Mouse (Mus musculus) E14TG2a.4 (cell line): ENCODE measurements at regions not wholly inside any gene's neighbourhood (a gene's known extent, or its start where the extent isn't known, plus 50 kb on each side); places are given as distances from the start of the nearest gene placed in this dataset.

Experiments used
- H3K27me3 ChIP-seq: 2 replicates; pipeline ENCODE4 v1.6.1; 2014; ENCODE audit warnings: low read length, control low read depth; ENCODE audit not compliant: insufficient read depth
- H3K36me3 ChIP-seq: 2 replicates; pipeline ENCODE4 v1.6.1; 2014; ENCODE audit warnings: low read length, control low read depth; ENCODE audit not compliant: insufficient read depth
- H3K4me1 ChIP-seq: replicated peaks from 2 replicates; pipeline ENCODE4 v1.6.1; 2014; ENCODE audit warnings: low read depth, low read length, control low read depth
- H3K4me3 ChIP-seq: replicated peaks from 2 replicates; pipeline ENCODE4 v1.5.1; 2014; ENCODE audit warnings: mild to moderate bottlenecking, low read length
- H3K9me3 ChIP-seq: 2 replicates; pipeline ENCODE4 v1.6.1; 2014; ENCODE audit warnings: low read length, control low read depth
- CTCF ChIP-seq: conservative IDR thresholded peaks from 2 replicates; pipeline ENCODE4 v1.5.1; 2014; ENCODE audit warnings: low read length
- NANOG ChIP-seq: IDR thresholded peaks from 2 replicates; pipeline ENCODE4 v1.6.1; 2014; ENCODE audit warnings: borderline replicate concordance, low read length, mixed read lengths
- POU5F1 ChIP-seq: IDR thresholded peaks from 2 replicates; pipeline ENCODE4 v1.6.1; 2014; ENCODE audit warnings: low read length, borderline replicate concordance

DNA sequence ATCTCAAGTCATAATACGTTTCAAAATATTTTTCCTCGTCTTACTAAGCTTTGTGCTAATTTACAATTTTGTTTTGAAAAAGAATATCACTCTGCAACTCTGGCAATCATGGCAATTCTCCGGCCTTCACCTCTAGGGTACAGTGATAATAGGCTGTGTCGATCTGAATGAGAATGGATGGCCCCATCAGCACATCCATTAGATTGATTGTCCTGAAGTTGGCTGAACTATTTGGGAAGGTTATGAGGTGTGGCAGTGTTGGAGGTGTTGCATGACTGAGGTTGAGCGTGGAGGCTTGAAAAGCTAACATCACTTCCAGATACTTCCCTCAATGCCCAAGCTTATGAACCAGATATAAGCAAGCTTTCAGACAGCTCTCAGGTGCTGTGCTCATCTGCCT is 807.0 kb downstream of the Gbe1 start:
- no peaks in the 10 kb centered on the region for H3K27me3 ChIP-seq
- no peaks in the 10 kb centered on the region for H3K9me3 ChIP-seq
- TF ChIP-seq NANOG (peak; percentile 96), CTCF (no peak), POU5F1 (no peak)
- H3K4me3 ChIP-seq, result no peak overlapping the region
- H3K4me1 ChIP-seq, result no peaks in the 10 kb centered on the region; the same call in 1 of the 2 replicates
- no peaks in the 10 kb centered on the region for H3K36me3 ChIP-seq

DNA sequence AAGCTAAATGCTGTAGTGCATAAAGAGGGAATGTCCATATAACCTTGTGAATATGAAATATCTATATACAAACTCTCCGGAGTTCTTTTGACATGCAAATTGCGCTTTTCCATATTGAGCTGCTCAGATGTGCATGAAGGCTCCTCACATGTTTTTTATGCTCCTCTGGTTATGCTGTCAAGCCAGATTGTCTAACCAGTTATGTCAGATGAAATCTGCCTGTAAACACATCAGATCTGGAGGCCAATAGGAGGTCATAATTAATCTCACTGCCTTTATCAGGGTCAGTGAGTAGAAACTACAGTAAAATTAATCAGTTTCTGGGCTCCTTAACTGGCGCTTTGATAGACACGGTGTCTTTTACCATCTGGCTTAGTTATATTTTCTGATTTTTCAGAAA is 809.9 kb downstream of the Gbe1 start:
- Histone ChIP-seq H3K36me3 (no peaks in the 10 kb centered on the region), H3K4me3 (no peak overlapping the region), H3K4me1 (no peaks in the 10 kb centered on the region; the same call in 1 of the 2 replicates), H3K27me3 (no peaks in the 10 kb centered on the region), H3K9me3 (no peaks in the 10 kb centered on the region)
- TF ChIP-seq CTCF, result no peak

DNA sequence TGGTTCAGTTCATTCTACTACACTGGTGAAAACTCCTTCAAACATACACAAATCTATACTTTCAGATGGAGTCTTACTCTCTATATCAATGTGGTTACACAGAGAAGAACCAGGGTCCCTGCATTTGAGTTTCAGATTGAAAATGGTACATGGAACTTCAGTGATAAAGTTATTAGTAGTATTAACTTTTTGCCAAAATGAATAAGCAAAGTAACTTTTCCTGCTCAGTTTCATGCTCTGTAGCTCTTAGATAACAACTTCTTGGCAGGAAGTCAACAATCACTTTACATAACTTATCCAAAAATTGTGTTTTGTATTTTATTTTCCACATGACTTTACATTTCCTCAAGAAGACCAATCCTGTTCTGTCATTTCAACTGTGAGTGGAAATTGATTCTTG is 819.1 kb downstream of the Gbe1 start:
- H3K4me3 ChIP-seq, result no peak overlapping the region
- H3K36me3 ChIP-seq, result no peaks in the 10 kb centered on the region
- TF ChIP-seq CTCF (no peak), NANOG (no peak), POU5F1 (no peak)
- no peaks in the 10 kb centered on the region for H3K27me3 ChIP-seq
- H3K4me1 ChIP-seq, result no peaks in the 10 kb centered on the region
- no peaks in the 10 kb centered on the region for H3K9me3 ChIP-seq

DNA sequence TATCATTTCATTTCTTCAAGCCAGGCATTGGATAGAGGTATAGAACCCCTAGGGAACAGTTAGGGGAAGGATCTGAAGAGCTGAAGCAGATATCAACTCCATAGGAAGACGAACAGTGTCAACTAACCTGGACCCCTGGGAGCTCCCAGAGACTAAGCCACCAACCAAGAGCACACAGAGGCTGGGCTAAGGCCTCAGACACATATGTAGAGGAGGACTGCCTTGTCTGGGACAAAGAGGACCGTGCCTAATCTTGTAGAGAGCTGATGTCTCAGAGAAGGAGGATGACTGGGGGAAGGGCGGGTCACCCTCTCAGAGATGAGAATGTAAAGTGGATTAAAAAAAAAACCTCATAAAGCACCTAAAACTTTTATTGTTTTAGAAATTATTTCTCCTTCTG is 824.9 kb downstream of the Gbe1 start:
- no peak overlapping the region for H3K4me3 ChIP-seq
- no peaks in the 10 kb centered on the region for H3K27me3 ChIP-seq
- H3K9me3 ChIP-seq, result no peaks in the 10 kb centered on the region
- TF ChIP-seq CTCF, result no peak
- no peak for TF ChIP-seq POU5F1
- TF ChIP-seq NANOG, result no peak
- no peaks in the 10 kb centered on the region for H3K4me1 ChIP-seq
- H3K36me3 ChIP-seq, result no peaks in the 10 kb centered on the region
